Mouse (Mus musculus): ENCODE measurements around the gene Bag6.

DNA sequence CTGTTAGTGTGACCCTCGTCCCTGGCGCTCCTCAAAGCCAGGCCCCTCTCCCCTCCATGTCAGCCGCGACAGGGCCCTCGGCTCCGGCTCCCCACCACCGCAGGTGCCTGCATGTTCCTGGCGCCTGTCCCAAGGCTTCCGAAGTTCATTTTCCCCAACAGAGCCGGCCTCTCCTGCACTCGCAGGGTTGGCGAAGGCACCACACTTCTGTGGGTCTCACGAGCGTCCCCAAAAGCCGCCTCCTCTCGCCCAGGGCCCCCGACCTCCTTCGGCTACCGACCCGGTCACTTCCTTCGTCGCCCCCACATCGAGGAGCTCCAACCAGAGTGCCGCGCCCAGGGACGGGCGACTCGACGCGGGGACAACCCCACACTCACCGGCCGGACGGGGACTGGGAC, 14.2 kb upstream of the Bag6 start:
- TF ChIP-seq POLR2A (IDR thresholded peaks at IDR 0.05; ENCODE audit: low read depth, low read length) (no peak), CTCF (IDR thresholded peaks at IDR 0.05; ENCODE audit: extremely low read depth, insufficient read length, insufficient replicate concordance, low read depth, low read length) (no peak)

Data from small intestine, adult 2 months (tissue).